Mouse (Mus musculus): ENCODE measurements at regions not wholly inside any gene's neighbourhood (a gene's known extent, or its start where the extent isn't known, plus 50 kb on each side); places are given as distances from the start of the nearest gene placed in this dataset.

DNA sequence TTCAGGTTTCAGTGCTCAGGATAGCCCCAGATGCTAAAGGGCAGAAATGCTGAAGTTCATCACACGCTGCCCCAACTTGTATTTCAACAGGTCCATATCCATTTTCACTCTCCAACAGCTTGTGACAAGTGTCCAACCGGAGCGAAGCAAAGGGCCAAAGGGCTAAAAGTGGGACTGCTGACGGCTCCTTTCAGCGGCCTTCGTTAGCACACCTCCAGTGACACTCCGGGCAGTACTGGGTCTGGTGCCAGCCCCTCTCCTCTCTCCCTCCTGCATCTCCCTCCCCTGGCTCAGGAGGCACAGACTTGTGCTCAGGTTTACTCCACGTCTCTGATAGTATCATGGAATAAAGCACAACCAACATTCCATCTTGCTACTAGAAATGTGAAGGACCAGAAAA, 263.3 kb upstream of the Zfp703 start:
- TF ChIP-seq RAD21 (IDR thresholded peaks at IDR 0.05; ENCODE audit: low read depth, low read length), result no peak
- TF ChIP-seq POLR2A (IDR thresholded peaks at IDR 0.05; ENCODE audit: low read depth, low read length), result no peak
- TF ChIP-seq MAFK (IDR thresholded peaks at IDR 0.05; ENCODE audit: insufficient replicate concordance, low read length), result no peak
